Mouse (Mus musculus) megakaryocyte, embryonic 14.5 days (primary cell): Measurements from ENCODE around the gene Fto. TPM values are rescaled to one million over a fixed set of nuclear protein-coding genes. Genes with fewer than 3 reads are reported as not detected.

Source experiments
- H3K27me3 ChIP-seq: replicated peaks from 2 replicates; pipeline ENCODE3; 2012; ENCODE audit warnings: inconsistent platforms
- H3K36me3 ChIP-seq: replicated peaks from 2 replicates; pipeline ENCODE3; 2012; ENCODE audit warnings: low read length, inconsistent platforms, mixed read lengths
- H3K4me1 ChIP-seq: 2 replicates; pipeline ENCODE4 v1.6.1; 2012; ENCODE audit warnings: inconsistent platforms
- H3K4me3 ChIP-seq: replicated peaks from 2 replicates; pipeline ENCODE3; 2012; ENCODE audit warnings: moderate library complexity, mild to moderate bottlenecking, inconsistent platforms
- H3K9me3 ChIP-seq: 2 replicates; pipeline ENCODE4 v1.6.1; 2012; ENCODE audit warnings: inconsistent platforms
- FLI1 ChIP-seq: IDR thresholded peaks from 2 replicates; pipeline ENCODE4 v1.6.1; 2012; ENCODE audit warnings: low read length, inconsistent platforms, mixed read lengths
- GATA1 ChIP-seq: IDR thresholded peaks from 3 replicates; pipeline ENCODE4 v1.6.1; 2012; ENCODE audit warnings: mixed read lengths, low read length, inconsistent platforms, borderline replicate concordance
- polyA plus RNA-seq: library from polyadenylated mRNA; stranded (reverse); fragments of >175 nt; gene quantifications from 2 replicates; pipeline ENCODE4 v1.2.3, GENCODE M21; 2012; ENCODE audit warnings: low replicate concordance; ENCODE audit not compliant: insufficient read depth

The Fto gene
- polyA plus RNA-seq, 1 experiment, result 9.5 TPM

DNA sequence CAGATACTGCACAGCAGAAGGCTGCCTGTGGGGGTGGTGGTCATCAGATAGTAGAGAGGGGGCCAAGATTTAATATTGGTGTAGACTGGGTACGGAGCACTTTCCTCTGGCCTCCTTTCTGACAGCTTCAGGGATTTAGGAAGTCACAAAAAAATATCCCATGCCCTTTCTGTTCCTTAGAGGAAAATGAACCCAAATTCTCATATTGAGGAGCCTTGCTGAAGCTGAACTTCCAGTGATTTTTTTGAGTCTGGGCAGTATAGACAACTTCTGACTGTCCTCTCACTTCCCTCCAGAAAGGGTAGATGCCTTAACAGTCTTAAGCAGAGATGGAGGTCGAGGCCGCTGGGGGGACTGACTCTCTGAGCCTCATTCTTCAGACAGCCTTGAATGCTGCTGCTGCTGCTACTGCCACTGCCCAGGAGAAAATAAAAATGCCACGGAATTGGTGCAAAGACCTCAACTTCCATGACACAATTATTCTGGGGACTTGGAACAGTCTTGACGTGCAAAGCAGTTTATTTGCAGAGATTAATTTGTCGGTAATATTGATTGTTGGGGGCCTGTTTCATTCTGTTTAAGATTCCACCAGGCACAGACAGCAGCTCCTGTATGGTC lies 398.8 kb downstream of the Fto start:
- TF ChIP-seq FLI1, result no peak
- TF ChIP-seq GATA1, result no peak
- Histone ChIP-seq H3K36me3 (no peaks in the 10 kb centered on the region), H3K4me1 (peaks cover 19% of the 10 kb centered on the region), H3K4me3 (no peak overlapping the region), H3K9me3 (0 out of 2 replicates have a peak, but pooled peaks cover 4% of the 10 kb centered on the region), H3K27me3 (peaks cover 74% of the 10 kb centered on the region)

GRCm38 (mm10) chr8:91712731-91713569 lies 399.6 kb downstream of the Fto start:
- Histone ChIP-seq H3K4me1 (peaks cover 19% of the 10 kb centered on the region), H3K4me3 (peak overlapping the region; percentile 86), H3K36me3 (no peaks in the 10 kb centered on the region), H3K27me3 (peaks cover 75% of the 10 kb centered on the region), H3K9me3 (0 out of 2 replicates have a peak, but pooled peaks cover 1% of the 10 kb centered on the region)
- no peak for TF ChIP-seq GATA1

GRCm38 (mm10) chr8:91713677-91714312 lies 400.5 kb downstream of the Fto start:
- peaks cover 19% of the 10 kb centered on the region for H3K4me1 ChIP-seq
- TF ChIP-seq FLI1 (no peak), GATA1 (no peak)
- peaks cover 70% of the 10 kb centered on the region for H3K27me3 ChIP-seq
- H3K4me3 ChIP-seq, result peak overlapping the region; percentile 86
- no peaks in the 10 kb centered on the region for H3K36me3 ChIP-seq
- H3K9me3 ChIP-seq, result no peaks in the 10 kb centered on the region

GRCm38 (mm10) chr8:91714733-91715132 lies 401.4 kb downstream of the Fto start:
- Histone ChIP-seq H3K4me3 (no peak overlapping the region), H3K27me3 (peaks cover 66% of the 10 kb centered on the region), H3K36me3 (no peaks in the 10 kb centered on the region), H3K4me1 (peaks cover 19% of the 10 kb centered on the region), H3K9me3 (no peaks in the 10 kb centered on the region)
- no peak for TF ChIP-seq FLI1
- no peak for TF ChIP-seq GATA1

- Histone ChIP-seq H3K36me3 (no peaks in the 10 kb centered on the region), H3K9me3 (no peaks in the 10 kb centered on the region), H3K27me3 (peaks cover 58% of the 10 kb centered on the region), H3K4me3 (no peak overlapping the region), H3K4me1 (peaks cover 19% of the 10 kb centered on the region)
- TF ChIP-seq GATA1, result no peak
- TF ChIP-seq FLI1, result no peak
These were observed 402.2 kb downstream of the Fto start for GRCm38 (mm10) chr8:91715387-91716085.

Other genes with a start within 250 kb of the Fto start
- gene Rbl2, start 243.5 kb upstream of the Fto start, polyA plus RNA-seq, result 2.1 and 3.5 TPM in 2 replicates
- 3.2 TPM in 1 of 2 replicates, not detected in the other for gene Aktip, start 113.5 kb upstream of the Fto start, polyA plus RNA-seq
- gene Rpgrip1l, start 263 bp upstream of the Fto start, polyA plus RNA-seq, result 0.27 TPM in 1 of 2 replicates, not detected in the other